Mouse (Mus musculus) G1E (cell line): ENCODE measurements around the gene Dbh. TPM values are rescaled to one million over a fixed set of nuclear protein-coding genes. Genes with fewer than 3 reads are reported as not detected.

Experiments used
- ATAC-seq: 2 replicates; pipeline ENCODE4 v1.8.0; 2016; ENCODE audit warnings: mild to moderate bottlenecking; ENCODE audit not compliant: insufficient number of reproducible peaks, poor library complexity, low FRiP score, severe bottlenecking; ENCODE audit errors: extremely low read depth
- DNase-seq: peaks from one replicate; pipeline ENCODE4 v3.0.0; 2012; ENCODE audit warnings: low spot score
- H3K27me3 ChIP-seq: 2 replicates; pipeline ENCODE4 v1.6.1; 2012; ENCODE audit warnings: mild to moderate bottlenecking, low read length, inconsistent platforms; ENCODE audit not compliant: insufficient read depth
- H3K36me3 ChIP-seq: replicated peaks from 2 replicates; pipeline ENCODE3; 2012; ENCODE audit warnings: mild to moderate bottlenecking, inconsistent platforms
- H3K4me1 ChIP-seq: 2 replicates; pipeline ENCODE4 v1.6.1; 2012; ENCODE audit warnings: low read depth, low read length, inconsistent platforms, mixed read lengths; ENCODE audit not compliant: insufficient read depth
- H3K4me3 ChIP-seq: 2 replicates; pipeline ENCODE4 v1.5.1; 2012; ENCODE audit warnings: low read depth, mild to moderate bottlenecking, inconsistent platforms, low read length, moderate library complexity, mixed read lengths
- H3K9me3 ChIP-seq: replicated peaks from 2 replicates; pipeline ENCODE4 v1.6.1; 2012; ENCODE audit warnings: inconsistent platforms
- CTCF ChIP-seq: IDR thresholded peaks from 2 replicates; pipeline ENCODE4 v1.5.1; 2012; ENCODE audit warnings: low read depth, low read length, inconsistent platforms, mixed read lengths
- GATA1 ChIP-seq: IDR thresholded peaks from 2 replicates; pipeline ENCODE4 v1.6.1; 2012; ENCODE audit warnings: borderline replicate concordance, low read length, inconsistent platforms, mixed read lengths
- GATA2 ChIP-seq: IDR thresholded peaks from 2 replicates; pipeline ENCODE4 v1.6.1; 2012; ENCODE audit warnings: low read depth, low read length, inconsistent platforms, borderline replicate concordance
- POLR2AphosphoS5 ChIP-seq: IDR thresholded peaks from 2 replicates; pipeline ENCODE4 v1.6.1; 2012; ENCODE audit warnings: low read depth, low read length, inconsistent platforms; ENCODE audit not compliant: insufficient replicate concordance
- TAL1 ChIP-seq: conservative IDR thresholded peaks from 2 replicates; pipeline ENCODE4 v1.6.1; 2012; ENCODE audit warnings: low read depth, low read length, inconsistent platforms, mixed read lengths
- polyA plus RNA-seq: library from polyadenylated mRNA; stranded (reverse); fragments of >175 nt; gene quantifications from 2 replicates; pipeline ENCODE4 v1.2.3, GENCODE M21; 2012
- total RNA-seq, 2 experiments: library from RNA; stranded (forward) in 1 of 2; stranded (reverse) in 1 of 2; fragments of 200-1000 nt in 1 of 2; fragments of >200 nt in 1 of 2; fragmentation: Nextera tagmentation in 1 of 2; gene quantifications; 2 replicates each; pipeline ENCODE4 v1.2.3; 2014 to 2017

Dbh gene
- total and polyA plus RNA-seq, 3 experiments: 0.05 TPM; not detected in 2

DNA sequence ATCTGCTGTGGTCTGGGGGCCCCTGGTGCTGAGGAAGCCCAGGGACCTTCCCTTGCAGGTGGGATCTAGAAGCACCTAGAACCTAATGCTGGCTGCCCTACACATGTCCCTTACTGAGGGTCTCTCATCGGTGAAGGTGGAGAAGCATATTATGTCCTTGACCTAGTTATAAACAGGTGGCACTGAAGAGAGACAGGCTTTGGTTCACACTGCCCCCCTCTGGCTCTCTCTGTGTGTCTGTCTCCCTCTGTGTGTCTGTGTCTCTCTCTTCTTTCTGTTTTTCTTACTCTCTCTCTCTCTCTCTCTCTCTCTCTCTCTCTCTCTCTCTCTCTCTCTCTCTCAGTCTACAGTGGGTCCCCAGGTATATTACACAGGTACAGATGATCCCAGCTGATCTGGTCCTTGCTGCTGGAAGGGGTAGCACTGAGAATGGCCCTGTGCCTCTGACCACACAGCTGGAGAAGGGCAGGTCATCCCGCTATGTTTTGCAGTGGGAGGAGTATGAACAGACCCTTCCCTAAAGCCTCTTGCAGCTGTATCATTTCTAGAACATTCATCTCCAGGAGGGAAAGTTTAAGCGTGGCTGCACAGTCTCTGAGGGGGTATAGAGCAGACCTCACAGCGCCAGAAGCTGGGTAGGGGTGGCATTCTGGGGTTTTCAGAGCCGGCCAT is 63.9 kb downstream of the Dbh start:
- no peak for ATAC-seq
- TF ChIP-seq CTCF: no peak
- no peak for TF ChIP-seq POLR2AphosphoS5
- TF ChIP-seq TAL1: no peak
- TF ChIP-seq GATA2: no peak
- no peak for TF ChIP-seq GATA1
- H3K4me1 ChIP-seq: 0 out of 2 replicates have a peak, but pooled peaks cover 2% of the 10 kb centered on the region
- no peak for DNase-seq
- H3K9me3 ChIP-seq: no peaks in the 10 kb centered on the region
- no peak overlapping the region for H3K4me3 ChIP-seq
- H3K36me3 ChIP-seq: no peaks in the 10 kb centered on the region
- H3K27me3 ChIP-seq: peaks cover 8% of the 10 kb centered on the region

DNA sequence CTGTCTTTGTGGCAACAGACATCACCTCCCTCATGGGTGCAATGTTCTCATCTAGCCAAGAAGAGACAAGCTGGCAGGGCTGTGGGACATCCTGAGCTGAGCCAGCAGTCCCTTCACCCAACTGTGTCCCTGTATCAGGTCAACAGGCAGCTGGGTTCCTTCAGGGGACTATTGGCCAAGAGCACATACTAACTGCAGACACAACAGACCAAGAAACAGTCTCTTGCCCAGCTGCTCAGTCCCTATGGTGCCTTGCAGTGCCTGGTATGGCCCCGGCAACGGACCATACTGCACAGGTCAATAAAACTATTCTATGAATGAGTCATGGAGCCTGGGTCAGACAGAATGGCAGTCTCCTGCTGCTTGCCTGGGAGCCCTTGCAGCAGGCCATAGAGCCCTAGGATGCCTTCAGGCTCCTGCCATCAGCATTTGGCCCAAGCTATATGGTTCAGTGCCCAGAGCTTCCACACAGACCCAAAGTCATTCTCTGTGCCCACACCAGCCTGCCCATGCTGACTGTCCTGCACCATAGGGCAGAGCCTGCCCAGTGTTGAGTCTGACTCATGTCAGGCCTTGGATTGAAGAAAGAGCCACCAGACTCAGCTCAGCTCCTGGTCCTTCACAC is 64.6 kb downstream of the Dbh start:
- ATAC-seq (no peak), DNase-seq (no peak)
- H3K4me1 ChIP-seq: 0 out of 2 replicates have a peak, but pooled peaks cover 2% of the 10 kb centered on the region
- peaks cover 8% of the 10 kb centered on the region for H3K27me3 ChIP-seq
- TF ChIP-seq GATA1 (no peak), POLR2AphosphoS5 (no peak), CTCF (no peak), TAL1 (no peak), GATA2 (no peak)
- H3K36me3 ChIP-seq: no peaks in the 10 kb centered on the region
- no peak overlapping the region for H3K4me3 ChIP-seq
- H3K9me3 ChIP-seq: no peaks in the 10 kb centered on the region

DNA sequence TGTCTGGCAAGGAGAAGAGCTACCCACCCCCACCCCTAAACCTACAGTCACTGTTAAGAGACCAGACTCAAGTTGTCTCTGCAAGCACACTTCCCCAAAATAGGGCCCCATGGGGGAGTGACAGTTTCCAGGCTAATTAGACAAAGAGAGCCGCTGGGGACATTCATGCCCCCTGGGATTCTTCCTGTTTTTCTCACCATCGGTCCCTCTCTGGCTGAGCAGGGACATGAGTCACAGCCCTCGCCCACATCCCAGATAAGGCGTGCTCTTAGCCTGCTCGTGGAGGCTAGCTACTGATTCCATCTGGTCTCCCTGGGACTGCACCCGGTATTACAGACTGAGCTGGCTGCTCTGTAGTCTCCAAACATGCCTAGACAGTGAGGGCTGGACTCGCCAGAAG is 67.3 kb downstream of the Dbh start:
- no peaks in the 10 kb centered on the region for H3K36me3 ChIP-seq
- no peak for TF ChIP-seq TAL1
- no peak for TF ChIP-seq POLR2AphosphoS5
- TF ChIP-seq GATA2: no peak
- TF ChIP-seq GATA1: no peak
- TF ChIP-seq CTCF: no peak
- no peak overlapping the region for H3K4me3 ChIP-seq
- 0 out of 2 replicates have a peak, but pooled peaks cover 2% of the 10 kb centered on the region for H3K4me1 ChIP-seq
- DNase-seq: no peak
- H3K27me3 ChIP-seq: peaks cover 10% of the 10 kb centered on the region
- H3K9me3 ChIP-seq: no peaks in the 10 kb centered on the region
- peak; percentile 28; the same call in 1 of the 2 replicates for ATAC-seq

Other genes with a start within 250 kb of the Dbh start
- gene Surf2, start 248.9 kb upstream of the Dbh start, total RNA-seq (2014; fragmentation: Nextera tagmentation): 69.6 and 91.3 TPM in 2 replicates
- 73.8 and 81.8 TPM in 2 replicates for gene Surf2, start 248.9 kb upstream of the Dbh start, total RNA-seq (2017)
- 5.7 and 11.1 TPM in 2 replicates for gene Surf2, start 248.9 kb upstream of the Dbh start, polyA plus RNA-seq
- 119 and 128 TPM in 2 replicates for gene Surf1, start 248.7 kb upstream of the Dbh start, total RNA-seq (2014; fragmentation: Nextera tagmentation)
- gene Surf1, start 248.7 kb upstream of the Dbh start, total RNA-seq (2017): 85.6 and 102 TPM in 2 replicates
- 25.5 and 38.1 TPM in 2 replicates for gene Surf1, start 248.7 kb upstream of the Dbh start, polyA plus RNA-seq
- gene Surf4, start 231.3 kb upstream of the Dbh start, total RNA-seq (2014; fragmentation: Nextera tagmentation): 88.0 and 97.9 TPM in 2 replicates
- gene Surf4, start 231.3 kb upstream of the Dbh start, total RNA-seq (2017): 72.9 and 74.6 TPM in 2 replicates
- 75.3 and 80.7 TPM in 2 replicates for gene Surf4, start 231.3 kb upstream of the Dbh start, polyA plus RNA-seq
- gene Stkld1, start 231.2 kb upstream of the Dbh start, total RNA-seq (2014; fragmentation: Nextera tagmentation): not detected in 2 replicates
- 0.35 TPM in 1 of 2 replicates, not detected in the other for gene Stkld1, start 231.2 kb upstream of the Dbh start, total RNA-seq (2017)
- gene Stkld1, start 231.2 kb upstream of the Dbh start, polyA plus RNA-seq: 0.02 TPM in 1 of 2 replicates, not detected in the other
- gene Rexo4, start 200.8 kb upstream of the Dbh start, total RNA-seq (2014; fragmentation: Nextera tagmentation): 61.0 and 69.6 TPM in 2 replicates
- 108 and 115 TPM in 2 replicates for gene Rexo4, start 200.8 kb upstream of the Dbh start, total RNA-seq (2017)
- gene Rexo4, start 200.8 kb upstream of the Dbh start, polyA plus RNA-seq: 77.7 and 125 TPM in 2 replicates
- not detected in 2 replicates for gene Adamts13, start 191.8 kb upstream of the Dbh start, total RNA-seq (2014; fragmentation: Nextera tagmentation)
- not detected in 2 replicates for gene Adamts13, start 191.8 kb upstream of the Dbh start, total RNA-seq (2017)
- not detected in 2 replicates for gene Adamts13, start 191.8 kb upstream of the Dbh start, polyA plus RNA-seq
- 13.8 and 20.8 TPM in 2 replicates for gene Cacfd1, start 155.3 kb upstream of the Dbh start, total RNA-seq (2014; fragmentation: Nextera tagmentation)
- 9.5 and 15.8 TPM in 2 replicates for gene Cacfd1, start 155.3 kb upstream of the Dbh start, total RNA-seq (2017)
- 7.4 and 8.9 TPM in 2 replicates for gene Cacfd1, start 155.3 kb upstream of the Dbh start, polyA plus RNA-seq
- not detected in 2 replicates for gene Slc2a6, start 137.2 kb upstream of the Dbh start, total RNA-seq (2014; fragmentation: Nextera tagmentation)
- 0.16 and 0.17 TPM in 2 replicates for gene Slc2a6, start 137.2 kb upstream of the Dbh start, total RNA-seq (2017)
- gene Slc2a6, start 137.2 kb upstream of the Dbh start, polyA plus RNA-seq: not detected in 2 replicates
- not detected in 2 replicates for gene Mymk, start 93.1 kb upstream of the Dbh start, total RNA-seq (2014; fragmentation: Nextera tagmentation)
- 0.17 and 0.27 TPM in 2 replicates for gene Mymk, start 93.1 kb upstream of the Dbh start, total RNA-seq (2017)
- gene Mymk, start 93.1 kb upstream of the Dbh start, polyA plus RNA-seq: not detected in 2 replicates
- not detected in 2 replicates for gene Adamtsl2, start 85.9 kb upstream of the Dbh start, total RNA-seq (2014; fragmentation: Nextera tagmentation)
- gene Adamtsl2, start 85.9 kb upstream of the Dbh start, total RNA-seq (2017): 0.06 and 0.11 TPM in 2 replicates
- not detected in 2 replicates for gene Adamtsl2, start 85.9 kb upstream of the Dbh start, polyA plus RNA-seq
- gene Fam163b, start 22.7 kb upstream of the Dbh start, total RNA-seq (2014; fragmentation: Nextera tagmentation): not detected in 2 replicates
- gene Fam163b, start 22.7 kb upstream of the Dbh start, total RNA-seq (2017): 0.16 TPM in 1 of 2 replicates, not detected in the other
- gene Fam163b, start 22.7 kb upstream of the Dbh start, polyA plus RNA-seq: not detected in 2 replicates
- not detected in 2 replicates for gene Sardh, start 83.1 kb downstream of the Dbh start, total RNA-seq (2014; fragmentation: Nextera tagmentation)
- gene Sardh, start 83.1 kb downstream of the Dbh start, total RNA-seq (2017): 0.11 and 0.46 TPM in 2 replicates
- 0.07 TPM in 1 of 2 replicates, not detected in the other for gene Sardh, start 83.1 kb downstream of the Dbh start, polyA plus RNA-seq